Mouse (Mus musculus) gastrocnemius, postnatal 36 days (tissue): ENCODE measurements around the gene Tmigd3. TPM values are rescaled to one million over a fixed set of nuclear protein-coding genes. Genes with fewer than 3 reads are reported as not detected.

Experiments used
- DNase-seq, 2 experiments: peaks; one replicate each; pipeline ENCODE4 v3.0.0; 2022
- intact Hi-C: fragments of 180-260 bp; cut with DNase I; formaldehyde crosslinking; loops from one replicate; pipeline ENCODE4 v1.15.1; 2025
- long read RNA-seq, 2 experiments: library from polyadenylated mRNA; stranded (forward); transcript quantifications; one replicate each; pipeline ENCODE4 v2.0.0; 2021
- total RNA-seq, 2 experiments: library from RNA; stranded (reverse); gene quantifications; 2 replicates each; pipeline ENCODE4 v1.2.3; 2021

The Tmigd3 gene
- total RNA-seq: not detected
- long read RNA-seq, experiment 1: 0 reads
- long read RNA-seq, experiment 2: 0 reads

GRCm38 (mm10) chr3:105870558-105870957 is at the start of gene Tmigd3, which contains the start of gene Adora3:
Gene Tmigd3 (plus strand): TSS chr3:105870903.
Gene Adora3 (plus strand): TSS chr3:105870858.
- intact Hi-C loops: no loop called here
- no peak for DNase-seq

- no peak for DNase-seq
- intact Hi-C loops: no loop called here
These were observed 49.2 kb upstream of the Tmigd3 start for GRCm38 (mm10) chr3:105821504-105821903.

GRCm38 (mm10) chr3:105823609-105824008 is 47.1 kb upstream of the Tmigd3 start:
- DNase-seq: no peak
- intact Hi-C loops: no loop called here

- intact Hi-C loops: no loop called here
- no peak for DNase-seq
These were observed 46.6 kb upstream of the Tmigd3 start for GRCm38 (mm10) chr3:105824103-105824502.

GRCm38 (mm10) chr3:105824704-105825103 is 46.0 kb upstream of the Tmigd3 start:
- DNase-seq: no peak
- intact Hi-C loops: no loop called here

GRCm38 (mm10) chr3:105825501-105826161 is 45.1 kb upstream of the Tmigd3 start:
- intact Hi-C loops: no loop called here
- peak; percentile 45 to 59 for DNase-seq

GRCm38 (mm10) chr3:105831584-105831983 is 39.1 kb upstream of the Tmigd3 start:
- intact Hi-C loops: no loop called here
- no peak for DNase-seq

GRCm38 (mm10) chr3:105835875-105836274 is 34.8 kb upstream of the Tmigd3 start:
- no peak for DNase-seq
- intact Hi-C loops: no loop called here

- no peak for DNase-seq
- intact Hi-C loops: no loop called here
These were observed 33.8 kb upstream of the Tmigd3 start for GRCm38 (mm10) chr3:105836883-105837282.

- intact Hi-C loops: no loop called here
These were observed 32.0 kb upstream of the Tmigd3 start for GRCm38 (mm10) chr3:105838655-105839054.

GRCm38 (mm10) chr3:105839836-105840235 is 30.9 kb upstream of the Tmigd3 start:
- no peak for DNase-seq
- intact Hi-C loops: no loop called here

More at GRCm38 (mm10) chr3:105838655-105839054, 32.0 kb upstream of the Tmigd3 start:
- DNase-seq: no peak

GRCm38 (mm10) chr3:105846294-105847069 is 24.2 kb upstream of the Tmigd3 start:
- no peak for DNase-seq
- intact Hi-C loops: no loop called here

- no peak for DNase-seq
- intact Hi-C loops: no loop called here
These were observed 16.9 kb upstream of the Tmigd3 start for GRCm38 (mm10) chr3:105853781-105854180.

- no peak for DNase-seq
- intact Hi-C loops: no loop called here
These were observed 15.9 kb upstream of the Tmigd3 start for GRCm38 (mm10) chr3:105854786-105855185.

GRCm38 (mm10) chr3:105857513-105857912 is 13.2 kb upstream of the Tmigd3 start:
- intact Hi-C loops: no loop called here
- no peak for DNase-seq

- DNase-seq: no peak
- intact Hi-C loops: no loop called here
These were observed 8.8 kb upstream of the Tmigd3 start for GRCm38 (mm10) chr3:105861747-105862366.

GRCm38 (mm10) chr3:105864123-105864522 is 6.6 kb upstream of the Tmigd3 start:
- intact Hi-C loops: no loop called here
- no peak for DNase-seq

GRCm38 (mm10) chr3:105865122-105865521 is 5.6 kb upstream of the Tmigd3 start:
- intact Hi-C loops: no loop called here
- DNase-seq: no peak

- intact Hi-C loops: no loop called here
- DNase-seq: no peak
These were observed 2.6 kb upstream of the Tmigd3 start for GRCm38 (mm10) chr3:105868135-105868534.

- no peak for DNase-seq
- intact Hi-C loops: no loop called here
These were observed 1.3 kb downstream of the Tmigd3 start for GRCm38 (mm10) chr3:105872034-105872433.

- intact Hi-C loops: no loop called here
- no peak for DNase-seq
These were observed 1.9 kb downstream of the Tmigd3 start for GRCm38 (mm10) chr3:105872579-105872978.
